Mouse (Mus musculus): Measurements from ENCODE around the gene Cd86.

The Cd86 gene

DNA sequence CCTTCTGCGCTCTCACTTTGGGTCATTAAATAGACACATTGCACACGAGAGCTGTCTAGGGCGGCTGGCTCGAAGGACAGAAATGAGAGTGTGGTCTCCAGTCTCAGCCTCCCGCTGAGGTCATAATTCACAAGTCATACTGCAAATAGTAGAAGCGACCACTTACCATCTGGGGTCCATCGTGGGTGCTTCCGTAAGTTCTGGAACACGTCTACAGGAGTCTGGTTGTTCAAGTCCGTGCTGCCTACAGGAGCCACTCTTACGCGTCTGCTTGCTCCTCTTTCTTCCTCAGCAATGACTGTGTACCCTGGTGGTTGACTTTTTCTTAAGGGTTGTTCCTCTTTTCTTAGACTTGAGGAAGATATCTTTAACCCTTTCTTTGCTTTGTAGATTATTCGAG is at the start of gene Cd86:
Cd86 (minus strand) TSS at position 300 of the 400 bp plus-strand sequence.
- DNase-seq (ENCODE audit: low spot score) = no peak

GRCm38 (mm10) chr16:36711760-36712159 is 45.9 kb upstream of the Cd86 start:
- no peak for DNase-seq (ENCODE audit: low spot score)

GRCm38 (mm10) chr16:36710794-36711193 is 44.9 kb upstream of the Cd86 start:
- DNase-seq (ENCODE audit: low spot score) = no peak

DNA sequence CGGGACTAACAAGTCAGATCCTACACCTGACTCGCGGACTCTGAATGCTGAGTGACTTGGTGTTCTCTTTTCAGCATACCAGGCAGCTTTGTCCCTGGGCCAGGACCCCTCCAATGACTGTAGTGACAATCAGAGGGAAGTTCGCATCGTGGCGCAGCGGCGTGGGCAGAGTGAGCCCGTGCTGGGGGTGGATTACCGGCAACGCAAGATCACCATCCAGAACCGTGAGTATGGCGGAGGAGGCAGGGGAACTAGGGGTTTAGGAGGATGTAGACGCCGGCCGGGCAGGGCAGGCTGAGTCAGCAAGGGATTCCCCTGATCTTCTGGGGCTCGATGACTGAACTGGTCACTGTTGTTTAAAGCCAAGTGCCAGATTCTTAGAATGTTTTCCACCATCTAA is 43.5 kb upstream of the Cd86 start:
- no peak for DNase-seq (ENCODE audit: low spot score)

DNA sequence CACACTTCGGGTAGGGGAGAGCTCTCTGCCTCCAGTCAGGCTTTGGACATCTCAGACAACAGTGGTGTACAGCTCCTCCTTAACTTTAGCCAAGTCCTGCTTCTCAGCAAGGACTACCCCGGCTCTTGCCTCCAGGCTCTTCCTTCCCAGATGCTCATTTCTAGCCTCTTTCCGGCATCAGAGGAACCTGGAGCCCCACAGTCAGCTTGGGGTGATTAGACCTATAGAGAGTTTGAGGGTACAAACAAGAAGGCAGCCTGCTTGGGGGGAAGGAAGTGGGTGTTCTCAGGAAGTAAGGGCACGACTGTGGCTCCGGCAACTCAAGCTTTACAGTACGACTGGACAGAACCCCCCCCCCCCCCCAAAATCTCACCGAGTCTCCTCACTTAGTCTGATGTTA is 42.9 kb upstream of the Cd86 start:
- no peak for DNase-seq (ENCODE audit: low spot score)

GRCm38 (mm10) chr16:36707702-36708423 is 42.0 kb upstream of the Cd86 start:
- no peak for DNase-seq (ENCODE audit: low spot score)

DNA sequence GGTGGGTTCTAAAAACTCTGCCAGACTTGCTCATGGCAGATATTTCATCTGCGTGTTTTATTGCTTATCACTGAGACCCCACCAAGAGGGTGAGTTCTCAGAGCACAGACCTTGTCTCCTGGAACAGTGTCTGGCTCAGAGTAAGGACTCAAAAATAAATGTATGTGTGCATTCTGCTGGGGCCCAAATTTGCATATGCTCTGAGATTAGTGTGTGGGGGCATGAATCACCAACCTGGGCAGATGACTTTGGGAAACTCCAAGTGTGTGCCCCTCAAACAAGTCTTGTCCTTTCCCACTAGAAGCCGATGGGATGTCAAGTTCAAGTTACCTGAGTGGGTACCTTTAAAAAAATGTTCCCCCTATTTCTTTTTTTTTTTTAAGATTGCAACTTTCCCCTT is 34.6 kb upstream of the Cd86 start:
- DNase-seq (ENCODE audit: low spot score) = no peak

DNA sequence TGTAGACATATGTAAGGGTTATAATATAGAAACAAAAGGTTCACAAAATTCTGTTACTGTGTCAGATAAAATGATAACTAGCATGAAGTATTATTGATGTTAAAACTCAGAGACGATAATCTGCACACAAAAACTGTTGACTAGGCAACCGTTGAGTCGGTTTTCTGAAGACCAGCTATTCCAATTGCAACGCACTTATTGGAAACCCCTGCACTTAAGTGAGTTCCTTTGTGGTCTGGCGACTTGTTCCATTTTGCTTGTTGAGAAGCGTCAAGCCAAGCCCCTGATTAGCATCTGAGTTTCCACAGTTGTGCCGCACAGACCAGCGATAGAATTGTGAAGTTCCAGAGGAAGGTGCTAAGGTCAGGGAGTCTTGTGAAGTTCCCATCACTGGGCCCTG is 31.4 kb upstream of the Cd86 start:
- DNase-seq (ENCODE audit: low spot score) = no peak

GRCm38 (mm10) chr16:36694798-36695290 is 29.0 kb upstream of the Cd86 start:
- DNase-seq (ENCODE audit: low spot score) = no peak

- no peak for DNase-seq (ENCODE audit: low spot score)
Observed at GRCm38 (mm10) chr16:36693818-36694413, 28.0 kb upstream of the Cd86 start, which contains the start of gene Ildr1. TSS of gene Ildr1 (plus strand) at chr16:36693978.

DNA sequence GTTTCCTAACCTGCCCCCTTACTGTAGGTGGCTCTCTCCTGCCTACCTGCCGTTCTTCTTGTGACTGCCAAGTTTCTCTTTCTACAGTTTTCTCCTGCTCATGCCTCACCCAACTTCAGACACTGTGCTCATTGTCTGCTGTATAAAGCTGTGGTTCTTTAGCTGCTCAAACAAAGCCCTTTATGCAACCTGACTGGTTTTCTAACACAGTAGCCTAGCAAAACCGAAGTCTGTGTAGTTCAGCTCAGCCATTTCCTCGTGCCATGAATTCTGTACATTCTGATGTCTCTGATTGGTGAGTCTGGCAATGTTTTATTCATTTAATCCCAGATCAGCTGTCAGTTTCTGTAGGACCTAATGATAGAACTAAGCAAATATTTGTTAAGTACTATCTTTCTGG is 25.6 kb upstream of the Cd86 start:
- DNase-seq (ENCODE audit: low spot score) = no peak

GRCm38 (mm10) chr16:36688076-36688475 is 22.2 kb upstream of the Cd86 start:
- no peak for DNase-seq (ENCODE audit: low spot score)

- DNase-seq (ENCODE audit: low spot score) = no peak
Observed at GRCm38 (mm10) chr16:36684325-36684918, 18.5 kb upstream of the Cd86 start.

- DNase-seq (ENCODE audit: low spot score) = no peak
Observed at GRCm38 (mm10) chr16:36681829-36682228, 15.9 kb upstream of the Cd86 start.

- DNase-seq (ENCODE audit: low spot score) = no peak
Observed at GRCm38 (mm10) chr16:36675902-36676301, 10.0 kb upstream of the Cd86 start.

- no peak for DNase-seq (ENCODE audit: low spot score)
Observed at GRCm38 (mm10) chr16:36675304-36675703, 9.4 kb upstream of the Cd86 start.

DNA sequence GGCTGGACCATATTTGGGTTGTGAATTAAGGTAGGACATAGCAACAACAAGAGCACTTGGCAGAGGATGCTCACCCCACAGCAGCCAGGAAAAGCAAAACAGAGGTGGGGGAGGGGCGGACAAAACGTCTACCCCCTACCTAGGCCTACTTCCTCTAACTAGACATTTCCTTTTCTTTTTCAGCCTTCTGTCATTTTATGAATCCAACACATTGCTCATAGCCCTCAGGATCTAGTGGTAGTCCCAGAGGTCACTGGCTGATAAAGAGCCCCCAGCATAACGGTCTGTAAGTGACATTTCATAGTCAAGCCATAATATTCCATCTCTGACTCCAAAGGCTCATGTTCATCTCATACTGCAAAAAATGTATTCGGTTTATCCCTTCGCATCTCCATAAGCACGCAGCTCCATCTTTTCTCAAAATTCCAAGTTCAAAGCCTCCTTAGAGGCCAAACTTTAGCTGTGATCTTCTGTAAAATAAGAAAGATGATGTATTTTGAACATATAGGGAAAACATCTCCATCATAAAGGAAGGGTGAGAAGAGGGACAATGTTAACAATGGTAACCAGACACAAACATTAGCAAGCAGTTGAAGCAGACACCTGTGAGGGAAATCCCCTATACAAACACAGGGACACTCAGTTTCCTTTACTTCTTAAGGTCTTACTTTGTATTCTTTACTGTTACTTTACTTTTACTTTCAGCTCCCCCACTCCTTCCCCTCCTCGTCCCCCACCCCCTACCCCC is 8.8 kb upstream of the Cd86 start:
- no peak for DNase-seq (ENCODE audit: low spot score)

- DNase-seq (ENCODE audit: low spot score) = no peak
Observed at GRCm38 (mm10) chr16:36673196-36673595, 7.3 kb upstream of the Cd86 start.

GRCm38 (mm10) chr16:36670590-36670989 is 4.7 kb upstream of the Cd86 start:
- no peak for DNase-seq (ENCODE audit: low spot score)

DNA sequence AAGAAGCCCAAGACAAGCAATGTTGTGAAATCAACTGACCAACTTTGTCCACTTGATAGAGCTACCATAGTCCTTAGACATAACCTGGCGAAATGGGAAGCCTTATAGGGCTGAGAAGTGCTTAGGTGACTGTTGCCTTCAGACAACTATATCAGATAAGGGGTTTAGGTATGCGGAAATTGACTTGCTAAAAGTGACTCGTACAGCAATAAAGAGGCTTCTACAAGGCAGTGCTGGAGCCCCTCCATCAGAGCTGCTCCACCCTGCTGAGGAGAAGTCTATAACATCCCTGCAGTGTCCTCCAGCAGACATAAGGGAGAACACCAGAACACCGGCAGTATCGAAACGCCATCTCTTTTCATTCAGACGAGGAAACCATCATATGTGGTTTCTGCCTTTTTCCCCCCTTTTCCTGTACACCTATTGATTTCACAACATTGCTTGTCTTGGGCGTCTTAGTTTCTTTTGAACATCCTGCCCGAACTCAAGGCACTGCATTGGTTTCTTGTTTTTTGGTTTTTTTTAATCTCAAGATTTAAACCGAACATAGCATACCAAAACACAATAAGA is 652 bp upstream of the Cd86 start:
- DNase-seq (ENCODE audit: low spot score) = no peak

DNA sequence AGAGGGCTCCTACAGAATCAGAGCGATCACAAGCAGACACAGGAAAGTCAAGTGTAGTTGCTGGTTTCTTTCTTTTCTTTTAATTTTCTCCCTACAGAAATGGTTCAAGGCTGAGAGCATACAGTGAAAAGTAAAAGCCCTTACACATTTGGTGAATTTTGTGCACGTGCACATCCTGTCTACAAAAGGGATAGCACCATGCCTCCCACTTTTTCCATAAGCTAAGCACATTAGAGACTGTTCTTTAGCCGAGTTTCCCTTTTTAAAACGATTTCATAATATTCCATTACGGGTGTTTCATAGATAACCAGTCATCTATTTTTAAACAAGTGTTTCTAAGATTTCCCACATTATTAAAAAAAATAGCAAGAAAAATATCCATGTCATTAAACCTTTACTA is 2.4 kb downstream of the Cd86 start:
- no peak for DNase-seq (ENCODE audit: low spot score)

DNA sequence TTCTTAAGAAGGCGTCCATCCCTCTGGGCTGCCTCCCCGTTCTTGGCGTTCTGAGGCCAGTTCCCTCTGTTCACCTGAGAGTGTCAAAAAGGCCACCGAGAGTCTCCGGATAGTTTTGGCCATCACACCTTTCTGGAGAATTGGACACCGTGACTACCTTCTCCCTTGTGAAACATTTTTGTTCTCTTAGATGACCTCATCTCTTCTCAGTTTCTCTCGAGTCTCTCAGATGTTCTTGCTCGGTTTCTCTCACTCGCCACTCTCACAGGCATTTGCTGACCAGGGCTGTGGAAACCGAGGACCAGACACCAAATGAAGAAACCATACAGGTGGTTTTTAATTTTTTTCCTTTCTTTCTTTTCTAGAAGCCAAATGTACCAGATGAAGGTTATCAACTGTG is 4.6 kb downstream of the Cd86 start:
- DNase-seq (ENCODE audit: low spot score) = no peak
